Mouse (Mus musculus) 3T3-L1 (cell line): Measurements from ENCODE around the gene Mpv17.

Experiments
- DNase-seq: peaks from one replicate; pipeline ENCODE4 v3.0.0-alpha.2; 2015; ENCODE audit warnings: low read depth, low spot score

Mpv17 gene

GRCm38 (mm10) chr5:31154152-31154553 is at the start of gene Mpv17:
Gene Mpv17, minus strand, starts transcription at chr5:31154251.
- DNase-seq: peak; percentile 84

GRCm38 (mm10) chr5:31202933-31203332 is 48.9 kb upstream of the Mpv17 start:
- DNase-seq: no peak

GRCm38 (mm10) chr5:31201742-31202590 is 47.9 kb upstream of the Mpv17 start, which contains the start of gene Zfp513:
Gene Zfp513, minus strand, starts transcription at chr5:31202303.
- DNase-seq: peak; percentile 100

- peak; percentile 54 for DNase-seq
Observed at GRCm38 (mm10) chr5:31201042-31201741, 47.1 kb upstream of the Mpv17 start.

- DNase-seq: no peak
Observed at GRCm38 (mm10) chr5:31200327-31200768, 46.3 kb upstream of the Mpv17 start.

- peak; percentile 50 for DNase-seq
Observed at GRCm38 (mm10) chr5:31199893-31200292, 45.8 kb upstream of the Mpv17 start.

- no peak for DNase-seq
Observed at GRCm38 (mm10) chr5:31199321-31199892, 45.4 kb upstream of the Mpv17 start.

- no peak for DNase-seq
Observed at GRCm38 (mm10) chr5:31198616-31199320, 44.7 kb upstream of the Mpv17 start.

GRCm38 (mm10) chr5:31198170-31198569 is 44.1 kb upstream of the Mpv17 start:
- DNase-seq: no peak

- DNase-seq: no peak
Observed at GRCm38 (mm10) chr5:31197072-31197471, 43.0 kb upstream of the Mpv17 start.

GRCm38 (mm10) chr5:31196207-31196606 is 42.2 kb upstream of the Mpv17 start:
- DNase-seq: no peak

GRCm38 (mm10) chr5:31195671-31196070 is 41.6 kb upstream of the Mpv17 start:
- no peak for DNase-seq

GRCm38 (mm10) chr5:31194486-31195485 is 40.7 kb upstream of the Mpv17 start:
- DNase-seq: no peak

- peak; percentile 65 for DNase-seq
Observed at GRCm38 (mm10) chr5:31193631-31194281, 39.7 kb upstream of the Mpv17 start.

GRCm38 (mm10) chr5:31192939-31193630 is 39.0 kb upstream of the Mpv17 start, which contains the start of the genes Snx17 and Eif2b4:
Gene Snx17, plus strand, starts transcription at chr5:31193227.
Gene Eif2b4, minus strand, starts transcription at chr5:31193430.
- peak; percentile 96 for DNase-seq

- DNase-seq: peak; percentile 66
Observed at GRCm38 (mm10) chr5:31192045-31192938, 38.2 kb upstream of the Mpv17 start.

GRCm38 (mm10) chr5:31190201-31190600 is 36.1 kb upstream of the Mpv17 start:
- DNase-seq: no peak

GRCm38 (mm10) chr5:31188223-31188840 is 34.3 kb upstream of the Mpv17 start:
- DNase-seq: peak; percentile 55
